Mouse (Mus musculus) testis, adult 2 months (tissue): ENCODE data around the gene Fut2. TPM values are rescaled to one million over a fixed set of nuclear protein-coding genes. Genes with fewer than 3 reads are reported as not detected.

Experiments used
- H3K27ac ChIP-seq: fragments of 200-500 bp; 2 replicates; pipeline ENCODE4 v1.5.1; 2012; ENCODE audit warnings: low read depth, low read length; ENCODE audit not compliant: control insufficient read depth, insufficient read depth
- H3K27me3 ChIP-seq: fragments of 200-500 bp; 2 replicates; pipeline ENCODE4 v1.6.1; 2012; ENCODE audit warnings: mild to moderate bottlenecking, low read length, moderate library complexity; ENCODE audit not compliant: control insufficient read depth, insufficient read depth
- H3K36me3 ChIP-seq: fragments of 200-500 bp; 2 replicates; pipeline ENCODE4 v1.6.1; 2012; ENCODE audit warnings: mild to moderate bottlenecking, low read length; ENCODE audit not compliant: control insufficient read depth, insufficient read depth
- H3K4me1 ChIP-seq: fragments of 200-500 bp; 2 replicates; pipeline ENCODE4 v1.6.1; 2012; ENCODE audit warnings: low read length; ENCODE audit not compliant: control insufficient read depth, insufficient read depth
- H3K4me3 ChIP-seq: fragments of 200-500 bp; 2 replicates; pipeline ENCODE4 v1.5.1; 2012; ENCODE audit warnings: low read depth, mild to moderate bottlenecking, low read length, moderate library complexity, mixed read lengths; ENCODE audit not compliant: control insufficient read depth
- CTCF ChIP-seq: fragments of 200-500 bp; IDR thresholded peaks from 2 replicates; pipeline ENCODE4 v1.5.1; 2012; ENCODE audit warnings: low read depth, mild to moderate bottlenecking, inconsistent platforms, low read length, moderate library complexity; ENCODE audit not compliant: control insufficient read depth, insufficient read depth, insufficient replicate concordance
- POLR2A ChIP-seq: fragments of 200-500 bp; IDR thresholded peaks from 2 replicates; pipeline ENCODE4 v1.6.1; 2012; ENCODE audit warnings: low read depth, mild to moderate bottlenecking, inconsistent platforms, low read length, moderate library complexity; ENCODE audit not compliant: control insufficient read depth
- polyA plus RNA-seq: library from polyadenylated mRNA; depleted of rRNA; stranded (reverse); fragments of >200 nt; gene quantifications from 2 replicates; pipeline ENCODE4 v1.2.3, GENCODE M21; 2012

Fut2 gene
- polyA plus RNA-seq, 1 experiment: 0.37 TPM

- Histone ChIP-seq H3K4me1 (peaks cover 17% of the 10 kb centered on the region), H3K36me3 (no peaks in the 10 kb centered on the region), H3K27me3 (no peaks in the 10 kb centered on the region), H3K27ac (no peak overlapping the region), H3K4me3 (no peak overlapping the region; the same call in 1 of the 2 replicates)
- TF ChIP-seq POLR2A (no peak), CTCF (no peak)
Observed at GRCm38 (mm10) chr7:45644183-45644582, 22.0 kb downstream of the Fut2 start.

GRCm38 (mm10) chr7:45643441-45644178, 22.6 kb downstream of the Fut2 start:
- Histone ChIP-seq H3K27ac (no peak overlapping the region), H3K4me3 (peak overlapping the region; percentile 49), H3K27me3 (no peaks in the 10 kb centered on the region), H3K36me3 (no peaks in the 10 kb centered on the region), H3K4me1 (peaks cover 21% of the 10 kb centered on the region)
- TF ChIP-seq POLR2A (no peak), CTCF (no peak)

- TF ChIP-seq POLR2A: no peak
- TF ChIP-seq CTCF: no peak
- H3K27me3 ChIP-seq: no peaks in the 10 kb centered on the region
- no peak overlapping the region; the same call in 1 of the 2 replicates for H3K4me3 ChIP-seq
- no peak overlapping the region for H3K27ac ChIP-seq
- peaks cover 26% of the 10 kb centered on the region for H3K4me1 ChIP-seq
- no peaks in the 10 kb centered on the region for H3K36me3 ChIP-seq
Observed at GRCm38 (mm10) chr7:45642503-45643255, 23.5 kb downstream of the Fut2 start.

- Histone ChIP-seq H3K4me3 (no peak overlapping the region), H3K4me1 (peaks cover 26% of the 10 kb centered on the region), H3K36me3 (no peaks in the 10 kb centered on the region), H3K27ac (no peak overlapping the region), H3K27me3 (no peaks in the 10 kb centered on the region)
- TF ChIP-seq POLR2A: no peak
- TF ChIP-seq CTCF: no peak
Observed at GRCm38 (mm10) chr7:45642083-45642482, 24.1 kb downstream of the Fut2 start.

- TF ChIP-seq CTCF: no peak
- Histone ChIP-seq H3K36me3 (no peaks in the 10 kb centered on the region), H3K27ac (no peak overlapping the region), H3K4me3 (no peak overlapping the region), H3K27me3 (no peaks in the 10 kb centered on the region), H3K4me1 (peaks cover 26% of the 10 kb centered on the region)
Observed at GRCm38 (mm10) chr7:45641391-45642040, 24.7 kb downstream of the Fut2 start.

- H3K4me3 ChIP-seq: no peak overlapping the region
- peaks cover 26% of the 10 kb centered on the region for H3K4me1 ChIP-seq
- no peak overlapping the region for H3K27ac ChIP-seq
Observed at GRCm38 (mm10) chr7:45640191-45640957, 25.8 kb downstream of the Fut2 start.

GRCm38 (mm10) chr7:45639561-45640027, 26.6 kb downstream of the Fut2 start, which contains the start of gene Mamstr:
Gene Mamstr, plus strand, starts transcription at chr7:45639977.
- Histone ChIP-seq H3K27ac (no peak within 1 kb of the TSS), H3K36me3 (no peaks in the 10 kb centered on the region), H3K4me1 (peaks cover 23% of the 10 kb centered on the region), H3K4me3 (peak within 1 kb of the TSS; percentile 11), H3K27me3 (no peaks in the 10 kb centered on the region)
- TF ChIP-seq CTCF: no peak
- no peak for TF ChIP-seq POLR2A

More at GRCm38 (mm10) chr7:45640191-45640957, 25.8 kb downstream of the Fut2 start:
- no peak for TF ChIP-seq POLR2A
- TF ChIP-seq CTCF: no peak
- H3K27me3 ChIP-seq: no peaks in the 10 kb centered on the region
- no peaks in the 10 kb centered on the region for H3K36me3 ChIP-seq
